Mouse (Mus musculus) megakaryocyte, embryonic 14.5 days (primary cell): ENCODE measurements around the gene Pym1. TPM values are rescaled to one million over a fixed set of nuclear protein-coding genes. Genes with fewer than 3 reads are reported as not detected.
"Not testable (repeated sequence)": the region's sequence is repeated elsewhere in the genome, so short reads cannot be mapped to it uniquely, and the experiment has no call there.

Experiments
- H3K27me3 ChIP-seq: replicated peaks from 2 replicates; pipeline ENCODE3; 2012; ENCODE audit warnings: inconsistent platforms
- H3K36me3 ChIP-seq: replicated peaks from 2 replicates; pipeline ENCODE3; 2012; ENCODE audit warnings: low read length, inconsistent platforms, mixed read lengths
- H3K4me1 ChIP-seq: 2 replicates; pipeline ENCODE4 v1.6.1; 2012; ENCODE audit warnings: inconsistent platforms
- H3K4me3 ChIP-seq: replicated peaks from 2 replicates; pipeline ENCODE3; 2012; ENCODE audit warnings: moderate library complexity, mild to moderate bottlenecking, inconsistent platforms
- H3K9me3 ChIP-seq: 2 replicates; pipeline ENCODE4 v1.6.1; 2012; ENCODE audit warnings: inconsistent platforms
- FLI1 ChIP-seq: IDR thresholded peaks from 2 replicates; pipeline ENCODE4 v1.6.1; 2012; ENCODE audit warnings: low read length, inconsistent platforms, mixed read lengths
- GATA1 ChIP-seq: IDR thresholded peaks from 3 replicates; pipeline ENCODE4 v1.6.1; 2012; ENCODE audit warnings: mixed read lengths, low read length, inconsistent platforms, borderline replicate concordance
- polyA plus RNA-seq: library from polyadenylated mRNA; stranded (reverse); fragments of >175 nt; gene quantifications from 2 replicates; pipeline ENCODE4 v1.2.3, GENCODE M21; 2012; ENCODE audit warnings: low replicate concordance; ENCODE audit not compliant: insufficient read depth

Gene Pym1
- polyA plus RNA-seq = 123 and 134 TPM in 2 replicates

- H3K4me3 ChIP-seq = peak within 1 kb of the TSS; percentile 97
- peaks cover 19% of the 10 kb centered on the region for H3K36me3 ChIP-seq
- H3K27me3 ChIP-seq = no peaks in the 10 kb centered on the region
- TF ChIP-seq GATA1 (no peak), FLI1 (no peak)
- peaks cover 74% of the 10 kb centered on the region for H3K4me1 ChIP-seq
- no peaks in the 10 kb centered on the region for H3K9me3 ChIP-seq
These were observed at the start of gene Pym1 for GRCm38 (mm10) chr10:128747646-128748251. Gene Pym1, plus strand, starts transcription at chr10:128747889.

GRCm38 (mm10) chr10:128699006-128699405 lies 48.7 kb upstream of the Pym1 start:
- TF ChIP-seq FLI1 (no peak), GATA1 (no peak)
- peaks cover 57% of the 10 kb centered on the region for H3K36me3 ChIP-seq
- no peaks in the 10 kb centered on the region for H3K27me3 ChIP-seq
- H3K4me3 ChIP-seq = no peak overlapping the region
- no peaks in the 10 kb centered on the region for H3K9me3 ChIP-seq
- H3K4me1 ChIP-seq = peaks cover 58% of the 10 kb centered on the region

- Histone ChIP-seq H3K27me3 (no peaks in the 10 kb centered on the region), H3K4me3 (no peak overlapping the region), H3K4me1 (peaks cover 56% of the 10 kb centered on the region), H3K36me3 (peaks cover 57% of the 10 kb centered on the region), H3K9me3 (no peaks in the 10 kb centered on the region)
- TF ChIP-seq FLI1 = no peak
- no peak for TF ChIP-seq GATA1
These were observed 48.1 kb upstream of the Pym1 start for GRCm38 (mm10) chr10:128699611-128700010.

- Histone ChIP-seq H3K36me3 (peaks cover 57% of the 10 kb centered on the region), H3K27me3 (no peaks in the 10 kb centered on the region), H3K4me3 (no peak overlapping the region), H3K4me1 (peaks cover 53% of the 10 kb centered on the region), H3K9me3 (no peaks in the 10 kb centered on the region)
- TF ChIP-seq FLI1 (no peak), GATA1 (no peak)
These were observed 47.0 kb upstream of the Pym1 start for GRCm38 (mm10) chr10:128700712-128701111.

GRCm38 (mm10) chr10:128702328-128703007 lies 45.2 kb upstream of the Pym1 start:
- no peaks in the 10 kb centered on the region for H3K9me3 ChIP-seq
- H3K27me3 ChIP-seq = no peaks in the 10 kb centered on the region
- peaks cover 57% of the 10 kb centered on the region for H3K4me1 ChIP-seq
- peaks cover 54% of the 10 kb centered on the region for H3K36me3 ChIP-seq
- H3K4me3 ChIP-seq = no peak overlapping the region
- TF ChIP-seq GATA1 (no peak), FLI1 (no peak)

GRCm38 (mm10) chr10:128703895-128704294 lies 43.8 kb upstream of the Pym1 start, which contains the start of gene Pmel:
Gene Pmel, plus strand, starts transcription at chr10:128704195.
- Histone ChIP-seq H3K36me3 (peaks cover 43% of the 10 kb centered on the region), H3K9me3 (no peaks in the 10 kb centered on the region), H3K4me1 (peaks cover 50% of the 10 kb centered on the region), H3K4me3 (peak within 1 kb of the TSS; percentile 96), H3K27me3 (no peaks in the 10 kb centered on the region)
- TF ChIP-seq FLI1 (no peak), GATA1 (no peak)

- peak within 1 kb of the TSS; percentile 96 for H3K4me3 ChIP-seq
- TF ChIP-seq GATA1 (no peak), FLI1 (no peak)
- no peaks in the 10 kb centered on the region for H3K9me3 ChIP-seq
- peaks cover 35% of the 10 kb centered on the region for H3K36me3 ChIP-seq
- H3K4me1 ChIP-seq = peaks cover 41% of the 10 kb centered on the region
- no peaks in the 10 kb centered on the region for H3K27me3 ChIP-seq
These were observed 43.0 kb upstream of the Pym1 start, which contains the start of gene Cdk2 for GRCm38 (mm10) chr10:128704491-128705316. Gene Cdk2, minus strand, starts transcription at chr10:128705031.

- Histone ChIP-seq H3K36me3 (peaks cover 29% of the 10 kb centered on the region), H3K27me3 (no peaks in the 10 kb centered on the region), H3K4me3 (peak overlapping the region; percentile 96), H3K9me3 (no peaks in the 10 kb centered on the region), H3K4me1 (peaks cover 35% of the 10 kb centered on the region)
- no peak for TF ChIP-seq GATA1
- TF ChIP-seq FLI1 = no peak
These were observed 42.4 kb upstream of the Pym1 start for GRCm38 (mm10) chr10:128705317-128705693.

GRCm38 (mm10) chr10:128711318-128711717 lies 36.4 kb upstream of the Pym1 start:
- not testable (repeated sequence) for H3K4me3 ChIP-seq, H3K27me3 ChIP-seq, H3K36me3 ChIP-seq

GRCm38 (mm10) chr10:128715559-128716537 lies 31.8 kb upstream of the Pym1 start:
- peaks cover 29% of the 10 kb centered on the region for H3K36me3 ChIP-seq
- no peak overlapping the region for H3K4me3 ChIP-seq
- no peaks in the 10 kb centered on the region for H3K9me3 ChIP-seq
- peaks cover 5% of the 10 kb centered on the region for H3K27me3 ChIP-seq
- TF ChIP-seq GATA1 = no peak
- TF ChIP-seq FLI1 = no peak
- H3K4me1 ChIP-seq = peaks cover 9% of the 10 kb centered on the region

More at GRCm38 (mm10) chr10:128711318-128711717, 36.4 kb upstream of the Pym1 start:
- H3K9me3 ChIP-seq = not testable (repeated sequence)
- peaks cover 15% of the 10 kb centered on the region for H3K4me1 ChIP-seq

GRCm38 (mm10) chr10:128725466-128725865 lies 22.2 kb upstream of the Pym1 start:
- not testable (repeated sequence) for H3K4me3 ChIP-seq, H3K4me1 ChIP-seq, H3K9me3 ChIP-seq, H3K27me3 ChIP-seq
- H3K36me3 ChIP-seq = peaks cover 82% of the 10 kb centered on the region
